1 mouse cellular context compared by ENCODE assay signal in the genomic region with DNA sequence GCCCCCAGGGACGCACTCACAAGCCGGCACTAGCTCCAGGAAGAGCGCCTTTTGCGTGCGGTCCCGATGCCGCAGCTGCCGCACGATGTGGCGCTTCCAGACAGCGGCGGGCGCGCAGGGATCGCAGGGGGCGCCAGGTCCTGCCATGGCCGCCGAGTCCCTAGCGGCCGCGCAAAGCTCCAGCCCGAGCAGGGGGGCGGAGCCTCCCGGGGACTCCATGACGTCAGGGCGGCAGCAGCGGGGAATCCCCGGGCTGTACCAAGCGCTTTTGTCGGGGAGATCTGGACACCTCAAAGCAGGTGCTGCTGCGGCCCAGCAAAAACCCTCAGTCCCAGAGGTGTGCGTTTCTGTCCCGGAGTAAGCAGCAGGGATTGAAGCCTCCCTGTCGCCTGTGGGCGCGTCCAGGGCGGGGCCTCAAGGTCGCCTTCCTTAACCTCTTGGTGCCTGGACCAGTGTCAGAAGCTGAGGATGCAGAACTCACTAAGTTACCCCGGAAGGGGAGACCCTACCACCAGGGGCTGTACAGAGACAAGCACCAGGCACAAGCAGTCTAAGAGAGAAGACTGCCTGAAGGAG.
TF ChIP-seq lines count a peak whose summit lies in the region.

A gene (minus strand): TSS at position 371 of the 576 bp plus-strand sequence.

TF ChIP-seq in MEL, 35 proteins besides CTCF, POLR2A, EP300 and RAD21 (continued from another document):
- TF ChIP-seq JUND (IDR thresholded peaks at IDR 0.05; ENCODE audit: low read depth, low read length) (no peak), ZNF384 (IDR thresholded peaks at IDR 0.05; ENCODE audit: low read depth, low read length) (no peak), NELFE (IDR thresholded peaks at IDR 0.05; ENCODE audit: low read depth, low read length) (peak; percentile 40), GABPA (IDR thresholded peaks at IDR 0.05; ENCODE audit: low read depth, low read length) (no peak), ZC3H11A (IDR thresholded peaks at IDR 0.05; ENCODE audit: low read depth, low read length) (no peak), USF2 (IDR thresholded peaks at IDR 0.05; ENCODE audit: borderline replicate concordance in 1 of 2, insufficient read depth in 1 of 2, low read depth in 1 of 2, low read length in 2 of 2) (no peak), ELF1 (IDR thresholded peaks at IDR 0.05; ENCODE audit: low read depth, low read length) (0 out of 2 replicates have a peak, but pooled peaks have one; percentile 22), TAL1 (IDR thresholded peaks at IDR 0.05; ENCODE audit: low read length) (no peak), HCFC1 (IDR thresholded peaks at IDR 0.05; ENCODE audit: low read depth, low read length) (peak; percentile 71), MEF2A (IDR thresholded peaks at IDR 0.05; ENCODE audit: extremely low read depth, insufficient replicate concordance, low read depth, low read length, poor library complexity, severe bottlenecking) (0 out of 2 replicates have a peak, but pooled peaks have one; percentile 32), TCF12 (IDR thresholded peaks at IDR 0.05; ENCODE audit: low read depth, low read length) (0 out of 2 replicates have a peak, but pooled peaks have one; percentile 39)
